ENCODE assay signal across 15 mouse cellular contexts in genomic region chr6:85340184-85340583, GRCm38 (mm10).
"Had no signal": no experiment of that assay in that cellular context is flagged by ENCODE, and none has a peak within 500 bp of the region (broad histone marks: within the 10 kb centered on the region; RNA-seq: fewer than 3 reads in every experiment).

No protein-coding gene starts in this region.

- H3K4me3 ChIP-seq: megakaryocyte, embryonic 14.5 days; midbrain, embryonic 13.5 days; midbrain, embryonic 15.5 days; neural tube, embryonic 12.5 days; stomach, embryonic 15.5 days had no signal

- H3K9me3 ChIP-seq: megakaryocyte, embryonic 14.5 days; midbrain, embryonic 13.5 days; midbrain, embryonic 15.5 days; neural tube, embryonic 12.5 days; stomach, embryonic 15.5 days had no signal

- H3K4me2 ChIP-seq: midbrain, embryonic 11.5 days; midbrain, embryonic 13.5 days; midbrain, embryonic 15.5 days; neural tube, embryonic 12.5 days; stomach, embryonic 15.5 days had no signal

- DNase-seq: liver, postnatal 0 days; lung, adult 2 months; lung, postnatal 14 days; lung, postnatal 36 days; right cerebral cortex, postnatal 14 days; thymus, adult 18-20 months; thymus, postnatal 14 days; thymus, postnatal 36 days had no signal

- H3K27ac ChIP-seq: macrophage; midbrain, embryonic 13.5 days; midbrain, embryonic 15.5 days; neural tube, embryonic 12.5 days; stomach, embryonic 15.5 days had no signal

- H3K9ac ChIP-seq: liver, postnatal 0 days; midbrain, embryonic 13.5 days; midbrain, embryonic 15.5 days; neural tube, embryonic 12.5 days; stomach, embryonic 15.5 days had no signal

- H3K27me3 ChIP-seq: midbrain, embryonic 13.5 days; midbrain, embryonic 15.5 days; stomach, embryonic 15.5 days had no signal

- H3K4me1 ChIP-seq: midbrain, embryonic 13.5 days; midbrain, embryonic 15.5 days; neural tube, embryonic 12.5 days; stomach, embryonic 15.5 days had no signal

- ATAC-seq: liver, postnatal 0 days; midbrain, embryonic 13.5 days; midbrain, embryonic 15.5 days had no signal

- H3K36me3 ChIP-seq: neural tube, embryonic 12.5 days; stomach, embryonic 15.5 days had no signal
